Mouse (Mus musculus): ENCODE measurements around the gene Plekhm1.

Gene Plekhm1

GRCm38 (mm10) chr11:103326950-103327349 is 85.5 kb downstream of the Plekhm1 start:
- ChIA-PET CTCF (interaction anchor here (0.6 to 5.3 kb wide), 11 partner anchors 14 to 586 kb away, joined by 3 to 41 read pairs (median 4); partner anchors contain the start of gene Fmnl1 (in 1 of the 4)), POLR2A (no interaction called here)

GRCm38 (mm10) chr11:103325172-103325571 is 87.3 kb downstream of the Plekhm1 start:
- ChIA-PET CTCF (interaction anchor here (0.6 to 5.3 kb wide), 40 partner anchors 9 to 690 kb away, joined by 3 to 41 read pairs (median 4); partner anchors contain the start of genes Acbd4 (in 2 of the 4), Plcd3 (in 2 of the 4), Fmnl1 (in 1 of the 4) and Spata32 (in 1 of the 4)), POLR2A (interaction anchor here (0.6 to 1.0 kb wide), 6 partner anchors 75 to 166 kb away, joined by 3 to 6 read pairs (median 3); no protein-coding TSS in a partner anchor)

GRCm38 (mm10) chr11:103324723-103325122 is 87.8 kb downstream of the Plekhm1 start:
- ChIA-PET POLR2A (interaction anchor here in 3 of 4 experiments (0.6 to 0.9 kb wide), 3 partner anchors 145 to 165 kb away, joined by 3 to 6 read pairs (median 3); no protein-coding TSS in a partner anchor), CTCF (interaction anchor here (0.6 to 5.3 kb wide), 36 partner anchors 9 to 690 kb away, joined by 3 to 41 read pairs (median 4); partner anchors contain the start of genes Acbd4 (in 2 of the 4), Plcd3 (in 2 of the 4) and Fmnl1 (in 1 of the 4))

GRCm38 (mm10) chr11:103322832-103323231 is 89.7 kb downstream of the Plekhm1 start:
- ChIA-PET POLR2A (interaction anchor here in 3 of 4 experiments (0.6 to 1.3 kb wide), 8 partner anchors 9 to 180 kb away, joined by 3 to 7 read pairs (median 3); no protein-coding TSS in a partner anchor), CTCF (interaction anchor here (0.6 to 5.3 kb wide), 14 partner anchors 9 to 430 kb away, joined by 3 to 41 read pairs (median 4); partner anchors contain the start of gene Fmnl1 (in 1 of the 4))

- ChIA-PET CTCF (interaction anchor here in 2 of 4 experiments (0.5 to 1.5 kb wide), 3 partner anchors 32 to 239 kb away, joined by 3 read pairs; no protein-coding TSS in a partner anchor), POLR2A (no interaction called here)
Observed at GRCm38 (mm10) chr11:103320646-103321045, 91.8 kb downstream of the Plekhm1 start.

GRCm38 (mm10) chr11:103320196-103320595 is 92.3 kb downstream of the Plekhm1 start:
- POLR2A ChIA-PET: interaction anchor here in 1 of 4 experiments (0.7 kb wide), 1 partner anchor 980 kb away, joined by 3 read pairs; no protein-coding TSS in a partner anchor

GRCm38 (mm10) chr11:103318042-103318441 is 94.4 kb downstream of the Plekhm1 start:
- ChIA-PET CTCF (interaction anchor here in 3 of 4 experiments (0.6 to 3.7 kb wide), 3 partner anchors 13 to 18 kb away, joined by 3 to 14 read pairs (median 3); no protein-coding TSS in a partner anchor), POLR2A (interaction anchor here in 1 of 4 experiments (0.6 to 1.6 kb wide), 2 partner anchors 12 to 185 kb away, joined by 3 to 5 read pairs; no protein-coding TSS in a partner anchor)

More at GRCm38 (mm10) chr11:103320196-103320595, 92.3 kb downstream of the Plekhm1 start:
- CTCF ChIA-PET: interaction anchor here in 2 of 4 experiments (0.5 to 1.5 kb wide), 4 partner anchors 14 to 239 kb away, joined by 3 read pairs; no protein-coding TSS in a partner anchor

GRCm38 (mm10) chr11:103315379-103315778 is 97.1 kb downstream of the Plekhm1 start:
- ChIA-PET POLR2A (interaction anchor here in 1 of 4 experiments (2.0 kb wide), 1 partner anchor 9 kb away, joined by 6 read pairs; no protein-coding TSS in a partner anchor), CTCF (interaction anchor here in 2 of 4 experiments (0.6 to 3.7 kb wide), 5 partner anchors 9 to 574 kb away, joined by 3 to 14 read pairs (median 5); no protein-coding TSS in a partner anchor)

GRCm38 (mm10) chr11:103314736-103315374 is 97.6 kb downstream of the Plekhm1 start:
- ChIA-PET CTCF (interaction anchor here (0.5 to 3.7 kb wide), 9 partner anchors 10 to 893 kb away, joined by 3 to 14 read pairs (median 4); no protein-coding TSS in a partner anchor), POLR2A (interaction anchor here in 2 of 4 experiments (1.1 to 2.0 kb wide), 3 partner anchors 8 to 390 kb away, joined by 3 to 6 read pairs (median 3); partner anchors contain the start of gene Kif18b (in 1 of the 2))

All from embryonic stem cell, embryonic (primary cell).